Mouse (Mus musculus): Measurements from ENCODE around the gene Tcf25.
"Not testable (repeated sequence)": the region's sequence is repeated elsewhere in the genome, so short reads cannot be mapped to it uniquely, and the experiment has no call there.

- TF ChIP-seq CTCF, EP300 (IDR thresholded peaks at IDR 0.05; ENCODE audit: low read depth): not testable (repeated sequence)
Measured at GRCm38 (mm10) chr8:123451747-123452146, 78.2 kb downstream of the Tcf25 start.
